Mouse (Mus musculus) hindbrain, embryonic 15.5 days (tissue): ENCODE data around the gene Elf3. TPM values are rescaled to one million over a fixed set of nuclear protein-coding genes. Genes with fewer than 3 reads are reported as not detected.
A peak's percentile ranks its signal among the peaks of the same experiment; 100 is the strongest.

Experiments
- ATAC-seq: fragments of 200-750 bp; cut with Nextera tagmentation; 2 replicates; pipeline ENCODE4 v1.8.0; 2017; ENCODE audit warnings: low read depth, moderate number of reproducible peaks, moderate TSS enrichment; ENCODE audit not compliant: low FRiP score
- H3K27ac ChIP-seq: fragments of 300-500 bp; sonication (generic); replicated peaks from 2 replicates; pipeline ENCODE4 v1.5.1; 2015; ENCODE audit warnings: mild to moderate bottlenecking, inconsistent platforms
- H3K27me3 ChIP-seq: fragments of 300-500 bp; sonication (generic); 2 replicates; pipeline ENCODE4 v1.6.1; 2015; ENCODE audit warnings: control low read depth, inconsistent platforms
- H3K36me3 ChIP-seq: fragments of 300-500 bp; sonication (generic); 2 replicates; pipeline ENCODE4 v1.6.1; 2015; ENCODE audit warnings: control low read depth, inconsistent platforms
- H3K4me1 ChIP-seq: fragments of 300-500 bp; sonication (generic); replicated peaks from 2 replicates; pipeline ENCODE4 v1.6.1; 2015; ENCODE audit warnings: control low read depth, inconsistent platforms
- H3K4me2 ChIP-seq: fragments of 300-500 bp; sonication (generic); 2 replicates; pipeline ENCODE4 v1.6.1; 2015; ENCODE audit warnings: moderate library complexity, mild to moderate bottlenecking, inconsistent platforms
- H3K4me3 ChIP-seq: fragments of 300-500 bp; sonication (generic); 2 replicates; pipeline ENCODE4 v1.5.1; 2015; ENCODE audit warnings: mild to moderate bottlenecking, inconsistent platforms
- H3K9ac ChIP-seq: fragments of 300-500 bp; sonication (generic); 2 replicates; pipeline ENCODE4 v1.6.1; 2015; ENCODE audit warnings: inconsistent platforms
- H3K9me3 ChIP-seq: fragments of 300-500 bp; sonication (generic); 2 replicates; pipeline ENCODE4 v1.6.1; 2016; ENCODE audit warnings: control low read depth, inconsistent platforms
- WGBS: fragments of 180-500 bp; shearing (Covaris S2); methylation state at CpG from one replicate; pipeline ENCODE4 v1.1.7; 2015; 5-methylcytosine and 5-hydroxymethylcytosine counted together
- polyA plus RNA-seq: library from polyadenylated mRNA; unstranded; fragments of >200 nt; fragmentation: Nextera tagmentation; extraction: Ambion mirVana; gene quantifications from 2 replicates; pipeline ENCODE4 v1.2.1, GENCODE M21; 2015

Gene Elf3
- polyA plus RNA-seq, result 0.45 and 0.62 TPM in 2 replicates

- peaks cover 9% of the 10 kb centered on the region for H3K4me1 ChIP-seq
- 10% methylated on average over 19 of the region's 19 CpGs for WGBS
- peak within 1 kb of the TSS; percentile 4 for H3K4me3 ChIP-seq
- peaks cover 19% of the 10 kb centered on the region for H3K36me3 ChIP-seq
- ATAC-seq, result peak; percentile 49
- H3K4me2 ChIP-seq, result peak within 1 kb of the TSS; percentile 51
- no peaks in the 10 kb centered on the region for H3K27me3 ChIP-seq
- 0 out of 2 replicates have a peak within 1 kb of the TSS, but pooled peaks have one; percentile 6 for H3K9ac ChIP-seq
- H3K9me3 ChIP-seq, result no peaks in the 10 kb centered on the region
- H3K27ac ChIP-seq, result no peak within 1 kb of the TSS; the same call in 1 of the 2 replicates
These were observed at the start of gene Elf3 for GRCm38 (mm10) chr1:135258380-135259127. Elf3 (minus strand) TSS chr1:135258568.

- ATAC-seq, result peak; percentile 38; the same call in 1 of the 2 replicates
- WGBS, result 55% methylated on average over 5 of the region's 5 CpGs
- 0 out of 2 replicates have a peak, but pooled peaks cover 3% of the 10 kb centered on the region for H3K4me1 ChIP-seq
These were observed 32.5 kb upstream of the Elf3 start for GRCm38 (mm10) chr1:135290908-135291307.

GRCm38 (mm10) chr1:135286311-135286710 is 27.9 kb upstream of the Elf3 start:
- no peaks in the 10 kb centered on the region for H3K9me3 ChIP-seq
- no peaks in the 10 kb centered on the region for H3K36me3 ChIP-seq
- no peak overlapping the region for H3K27ac ChIP-seq
- no peak overlapping the region for H3K4me3 ChIP-seq
- no peak for ATAC-seq
- no peaks in the 10 kb centered on the region for H3K27me3 ChIP-seq
- H3K4me1 ChIP-seq, result peaks cover 29% of the 10 kb centered on the region
- H3K9ac ChIP-seq, result no peak overlapping the region
- 85% methylated on average over 2 of the region's 2 CpGs for WGBS
- H3K4me2 ChIP-seq, result no peak overlapping the region

More at GRCm38 (mm10) chr1:135290908-135291307, 32.5 kb upstream of the Elf3 start:
- Histone ChIP-seq H3K27me3 (no peaks in the 10 kb centered on the region), H3K4me2 (no peak overlapping the region), H3K9ac (no peak overlapping the region), H3K27ac (no peak overlapping the region), H3K36me3 (peaks cover 20% of the 10 kb centered on the region), H3K9me3 (no peaks in the 10 kb centered on the region), H3K4me3 (no peak overlapping the region)

- peak within 1 kb of the TSS; percentile 81 for H3K4me3 ChIP-seq
- peak within 1 kb of the TSS; percentile 86 for H3K27ac ChIP-seq
- 0% methylated on average over 35 of the region's 39 CpGs for WGBS
- H3K4me1 ChIP-seq, result peaks cover 36% of the 10 kb centered on the region
- H3K9ac ChIP-seq, result peak within 1 kb of the TSS; percentile 92
- peak within 1 kb of the TSS; percentile 83 for H3K4me2 ChIP-seq
- H3K36me3 ChIP-seq, result peaks cover 3% of the 10 kb centered on the region
- ATAC-seq, result peak; percentile 92
- H3K27me3 ChIP-seq, result no peaks in the 10 kb centered on the region
- H3K9me3 ChIP-seq, result no peaks in the 10 kb centered on the region
These were observed 25.5 kb upstream of the Elf3 start, which contains the start of gene Rnpep for GRCm38 (mm10) chr1:135283826-135284291. Rnpep (minus strand) TSS chr1:135284084.

- 0% methylated on average over 35 of the region's 48 CpGs for WGBS
- Histone ChIP-seq H3K4me3 (peak overlapping the region; percentile 81), H3K9ac (peak overlapping the region; percentile 92), H3K4me2 (peak overlapping the region; percentile 83), H3K27me3 (no peaks in the 10 kb centered on the region), H3K36me3 (peaks cover 8% of the 10 kb centered on the region), H3K9me3 (no peaks in the 10 kb centered on the region), H3K4me1 (peaks cover 36% of the 10 kb centered on the region), H3K27ac (peak overlapping the region; percentile 86)
- peak; percentile 76 for ATAC-seq
These were observed 25.0 kb upstream of the Elf3 start for GRCm38 (mm10) chr1:135283287-135283825.

GRCm38 (mm10) chr1:135282536-135283286 is 24.3 kb upstream of the Elf3 start:
- peaks cover 13% of the 10 kb centered on the region for H3K36me3 ChIP-seq
- peak overlapping the region; percentile 86 for H3K27ac ChIP-seq
- no peaks in the 10 kb centered on the region for H3K9me3 ChIP-seq
- H3K4me2 ChIP-seq, result peak overlapping the region; percentile 83
- WGBS, result 42% methylated on average over 13 of the region's 13 CpGs
- H3K4me1 ChIP-seq, result peaks cover 36% of the 10 kb centered on the region
- no peak for ATAC-seq
- no peaks in the 10 kb centered on the region for H3K27me3 ChIP-seq
- H3K9ac ChIP-seq, result peak overlapping the region; percentile 92
- H3K4me3 ChIP-seq, result peak overlapping the region; percentile 81

- Histone ChIP-seq H3K4me2 (peak overlapping the region; percentile 16; the same call in 1 of the 2 replicates), H3K4me1 (peaks cover 36% of the 10 kb centered on the region), H3K9ac (no peak overlapping the region), H3K4me3 (no peak overlapping the region), H3K36me3 (peaks cover 21% of the 10 kb centered on the region), H3K27me3 (no peaks in the 10 kb centered on the region), H3K9me3 (no peaks in the 10 kb centered on the region), H3K27ac (no peak overlapping the region)
- no peak for ATAC-seq
- WGBS, result 95% methylated on average over 17 of the region's 17 CpGs
These were observed 23.5 kb upstream of the Elf3 start for GRCm38 (mm10) chr1:135281841-135282240.

- H3K27ac ChIP-seq, result no peak overlapping the region
- H3K9me3 ChIP-seq, result no peaks in the 10 kb centered on the region
- 64% methylated on average over 9 of the region's 9 CpGs for WGBS
- H3K4me1 ChIP-seq, result peaks cover 36% of the 10 kb centered on the region
- no peaks in the 10 kb centered on the region for H3K27me3 ChIP-seq
- H3K4me2 ChIP-seq, result 0 out of 2 replicates have a peak overlapping the region, but pooled peaks have one; percentile 16
- H3K36me3 ChIP-seq, result peaks cover 32% of the 10 kb centered on the region
- H3K9ac ChIP-seq, result no peak overlapping the region
- ATAC-seq, result no peak
- no peak overlapping the region for H3K4me3 ChIP-seq
These were observed 22.3 kb upstream of the Elf3 start for GRCm38 (mm10) chr1:135280646-135281045.

- H3K36me3 ChIP-seq, result peaks cover 51% of the 10 kb centered on the region
- no peaks in the 10 kb centered on the region for H3K9me3 ChIP-seq
- no peaks in the 10 kb centered on the region for H3K27me3 ChIP-seq
- H3K4me2 ChIP-seq, result no peak overlapping the region
- H3K9ac ChIP-seq, result no peak overlapping the region
- 87% methylated on average over 9 of the region's 9 CpGs for WGBS
- H3K4me1 ChIP-seq, result no peaks in the 10 kb centered on the region
- ATAC-seq, result no peak
- no peak overlapping the region for H3K27ac ChIP-seq
- H3K4me3 ChIP-seq, result no peak overlapping the region
These were observed 13.0 kb upstream of the Elf3 start for GRCm38 (mm10) chr1:135271371-135271770.

GRCm38 (mm10) chr1:135267663-135268446 is 9.5 kb upstream of the Elf3 start:
- H3K9me3 ChIP-seq, result no peaks in the 10 kb centered on the region
- H3K27me3 ChIP-seq, result no peaks in the 10 kb centered on the region
- H3K4me3 ChIP-seq, result no peak overlapping the region
- H3K36me3 ChIP-seq, result peaks cover 67% of the 10 kb centered on the region
- H3K4me1 ChIP-seq, result no peaks in the 10 kb centered on the region
- H3K4me2 ChIP-seq, result no peak overlapping the region
- no peak overlapping the region for H3K9ac ChIP-seq
- WGBS, result 87% methylated on average over 10 of the region's 10 CpGs
- no peak overlapping the region for H3K27ac ChIP-seq
- ATAC-seq, result no peak

GRCm38 (mm10) chr1:135265834-135266233 is 7.5 kb upstream of the Elf3 start:
- H3K4me1 ChIP-seq, result no peaks in the 10 kb centered on the region
- no peak overlapping the region for H3K9ac ChIP-seq
- H3K36me3 ChIP-seq, result peaks cover 64% of the 10 kb centered on the region
- no peaks in the 10 kb centered on the region for H3K27me3 ChIP-seq
- ATAC-seq, result no peak
- no peak overlapping the region for H3K27ac ChIP-seq
- no peaks in the 10 kb centered on the region for H3K9me3 ChIP-seq
- WGBS, result 87% methylated on average over 5 of the region's 5 CpGs
- H3K4me3 ChIP-seq, result no peak overlapping the region
- H3K4me2 ChIP-seq, result no peak overlapping the region
